Mouse (Mus musculus) neural tube, embryonic 13.5 days (tissue): Measurements from ENCODE around the gene Klk1. TPM values are rescaled to one million over a fixed set of nuclear protein-coding genes. Genes with fewer than 3 reads are reported as not detected.
A peak's percentile ranks its signal among the peaks of the same experiment; 100 is the strongest.

Experiments
- ATAC-seq: fragments of 200-750 bp; cut with Nextera tagmentation; 2 replicates; pipeline ENCODE4 v1.8.0; 2017; ENCODE audit warnings: low read depth, mild to moderate bottlenecking, moderate TSS enrichment, moderate library complexity
- H3K27ac ChIP-seq: fragments of 300-500 bp; sonication (generic); replicated peaks from 2 replicates; pipeline ENCODE4 v1.5.1; 2015; ENCODE audit warnings: moderate library complexity, mild to moderate bottlenecking, inconsistent platforms
- H3K27me3 ChIP-seq: fragments of 300-500 bp; sonication (generic); 2 replicates; pipeline ENCODE4 v1.6.1; 2015; ENCODE audit warnings: mild to moderate bottlenecking, inconsistent platforms
- H3K36me3 ChIP-seq: fragments of 300-500 bp; sonication (generic); 2 replicates; pipeline ENCODE4 v1.6.1; 2015; ENCODE audit warnings: mild to moderate bottlenecking, inconsistent platforms
- H3K4me1 ChIP-seq: fragments of 300-500 bp; sonication (generic); replicated peaks from 2 replicates; pipeline ENCODE4 v1.6.1; 2015; ENCODE audit warnings: inconsistent platforms
- H3K4me2 ChIP-seq: fragments of 300-500 bp; sonication (generic); 2 replicates; pipeline ENCODE4 v1.6.1; 2015; ENCODE audit warnings: inconsistent platforms, mild to moderate bottlenecking, moderate library complexity
- H3K4me3 ChIP-seq: fragments of 300-500 bp; sonication (generic); 2 replicates; pipeline ENCODE4 v1.5.1; 2015; ENCODE audit warnings: mild to moderate bottlenecking, inconsistent platforms
- H3K9ac ChIP-seq: fragments of 300-500 bp; sonication (generic); 2 replicates; pipeline ENCODE4 v1.6.1; 2015; ENCODE audit warnings: moderate library complexity, mild to moderate bottlenecking, inconsistent platforms
- H3K9me3 ChIP-seq: fragments of 300-500 bp; sonication (generic); 2 replicates; pipeline ENCODE4 v1.6.1; 2016; ENCODE audit warnings: inconsistent platforms
- WGBS: fragments of 180-500 bp; shearing (Covaris S2); methylation state at CpG from one replicate; pipeline ENCODE4 v1.1.7; 2015; 5-methylcytosine and 5-hydroxymethylcytosine counted together
- polyA plus RNA-seq: library from polyadenylated mRNA; unstranded; fragments of >200 nt; fragmentation: Nextera tagmentation; extraction: Ambion mirVana; gene quantifications from 2 replicates; pipeline ENCODE4 v1.2.1, GENCODE M21; 2015

Klk1 gene
- polyA plus RNA-seq, 1 experiment from 2014 or later = not detected

DNA sequence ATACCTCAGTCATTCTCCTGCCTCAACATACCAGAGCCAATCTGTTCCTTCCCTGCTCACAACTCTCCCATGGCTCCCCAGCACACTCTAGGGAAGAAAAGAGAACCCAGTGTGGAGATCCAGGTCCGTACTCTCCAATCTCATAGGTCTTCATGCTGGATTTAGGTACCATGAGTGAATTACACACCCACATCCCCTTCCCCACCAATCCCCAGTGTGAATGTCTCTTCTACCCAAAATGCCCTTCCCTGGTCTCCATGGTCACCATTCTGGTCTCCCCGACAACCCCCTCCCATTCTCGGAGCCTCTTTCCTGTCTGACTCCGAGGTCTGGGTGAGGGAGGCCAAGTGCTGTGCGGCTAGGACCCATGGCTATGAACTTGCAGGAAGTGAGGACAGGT lies 36.0 kb downstream of the Klk1 start, which contains the start of gene Gm15517:
TSS of gene Gm15517 (plus strand) at position 301 of the 400 bp plus-strand sequence.
- Histone ChIP-seq H3K9ac (no peak within 1 kb of the TSS), H3K27me3 (peaks cover 35% of the 10 kb centered on the region), H3K27ac (no peak within 1 kb of the TSS), H3K9me3 (no peaks in the 10 kb centered on the region), H3K4me3 (no peak within 1 kb of the TSS), H3K4me1 (peaks cover 8% of the 10 kb centered on the region), H3K4me2 (no peak within 1 kb of the TSS), H3K36me3 (no peaks in the 10 kb centered on the region)
- 60% methylated on average over 5 of the region's 5 CpGs for WGBS
- ATAC-seq = no peak

DNA sequence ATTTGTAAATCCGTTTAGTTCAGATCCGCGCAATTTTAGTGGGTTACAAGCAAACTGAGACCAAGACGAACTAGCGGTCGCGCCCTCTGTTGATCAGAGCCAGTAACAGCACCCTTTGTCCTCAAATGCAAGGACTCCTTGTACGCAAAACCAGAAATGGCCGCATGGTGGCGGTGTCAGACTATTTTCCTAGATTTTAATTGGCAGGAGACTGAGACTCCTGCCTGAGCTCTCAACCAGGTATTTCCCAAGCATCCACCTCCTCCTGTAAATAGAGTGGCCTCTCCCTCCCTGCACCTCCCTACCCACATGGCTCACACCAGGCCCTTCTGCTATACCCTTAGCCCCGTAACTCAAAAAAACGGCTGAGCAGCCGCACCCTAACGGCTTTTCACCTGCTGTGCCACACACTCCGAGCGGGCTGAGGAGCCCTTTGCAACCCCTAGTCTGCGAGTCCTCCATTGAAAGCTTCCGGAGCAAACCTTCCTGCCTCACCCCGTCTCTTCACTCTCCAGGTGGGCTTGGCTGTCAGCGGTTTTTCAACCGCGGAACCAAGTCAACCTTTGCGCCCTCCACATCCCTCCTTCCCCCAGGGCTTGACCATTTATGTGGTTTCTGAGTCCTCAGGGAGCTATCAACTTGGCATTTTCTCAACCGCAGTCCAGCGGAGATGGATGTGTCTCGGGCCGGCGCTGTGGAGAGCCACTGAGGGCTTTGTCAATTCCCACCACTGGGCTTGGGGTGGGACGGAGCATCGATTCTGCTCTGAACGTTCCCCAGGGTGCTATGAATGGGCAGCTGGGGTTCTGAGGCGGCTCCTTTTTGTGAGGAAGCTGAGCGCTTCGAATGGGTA lies 37.9 kb downstream of the Klk1 start:
- ATAC-seq = peak; percentile 85
- Histone ChIP-seq H3K27ac (peak overlapping the region; percentile 76), H3K36me3 (no peaks in the 10 kb centered on the region), H3K27me3 (peaks cover 50% of the 10 kb centered on the region), H3K4me3 (peak overlapping the region; percentile 34), H3K4me2 (peak overlapping the region; percentile 62), H3K9ac (peak overlapping the region; percentile 69), H3K9me3 (no peaks in the 10 kb centered on the region), H3K4me1 (peaks cover 8% of the 10 kb centered on the region)
- WGBS = under 1% methylated on average over 34 of the region's 34 CpGs

DNA sequence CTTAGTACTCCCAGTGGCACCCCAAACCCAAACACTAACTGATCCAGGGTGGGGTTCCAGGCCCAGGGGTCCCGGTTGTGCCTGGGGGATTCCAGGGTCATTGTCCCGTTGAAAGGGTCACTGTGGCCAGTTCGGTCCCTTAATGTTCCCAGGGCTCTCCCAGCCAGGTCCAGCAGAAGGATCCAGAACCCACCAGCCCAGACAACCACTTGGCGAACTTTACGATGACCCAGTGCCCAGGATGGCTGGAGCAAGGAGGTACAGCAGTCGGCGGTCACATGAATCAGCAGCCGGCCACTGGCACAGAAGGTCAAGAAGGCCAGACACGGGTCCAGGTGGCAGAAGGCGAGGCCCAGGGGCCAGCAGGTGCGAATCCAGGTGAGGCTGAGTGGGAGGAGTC lies 43.0 kb downstream of the Klk1 start:
- Histone ChIP-seq H3K9me3 (no peaks in the 10 kb centered on the region), H3K27ac (no peak overlapping the region), H3K9ac (no peak overlapping the region), H3K4me1 (peaks cover 5% of the 10 kb centered on the region), H3K4me2 (no peak overlapping the region), H3K27me3 (peaks cover 45% of the 10 kb centered on the region), H3K36me3 (no peaks in the 10 kb centered on the region), H3K4me3 (no peak overlapping the region)
- WGBS = 80% methylated on average over 11 of the region's 11 CpGs
- no peak for ATAC-seq

DNA sequence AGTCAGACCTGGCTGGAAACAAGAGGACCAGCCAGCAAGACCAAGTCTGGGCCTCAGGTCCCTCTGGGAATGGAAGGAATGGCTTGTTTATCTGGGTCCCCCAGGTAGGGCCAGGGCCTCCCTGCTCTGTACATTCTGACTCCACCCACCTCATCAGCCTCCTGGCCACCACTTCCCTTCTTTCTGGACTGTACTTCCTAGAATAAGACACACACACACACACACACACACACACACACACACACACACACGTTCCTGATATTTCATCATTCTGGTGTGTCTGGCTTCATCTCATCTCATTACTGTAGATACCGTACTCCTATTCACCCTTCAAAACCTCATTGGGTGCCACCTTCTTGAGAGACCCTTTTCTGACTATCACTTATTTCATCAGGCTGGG lies 44.2 kb downstream of the Klk1 start:
- H3K9ac ChIP-seq = no peak overlapping the region
- WGBS = 89% methylated on average over 2 of the region's 2 CpGs
- peaks cover 52% of the 10 kb centered on the region for H3K27me3 ChIP-seq
- H3K27ac ChIP-seq = no peak overlapping the region
- H3K9me3 ChIP-seq = no peaks in the 10 kb centered on the region
- no peak overlapping the region for H3K4me3 ChIP-seq
- H3K4me2 ChIP-seq = no peak overlapping the region
- ATAC-seq = no peak
- no peaks in the 10 kb centered on the region for H3K36me3 ChIP-seq
- H3K4me1 ChIP-seq = no peaks in the 10 kb centered on the region

DNA sequence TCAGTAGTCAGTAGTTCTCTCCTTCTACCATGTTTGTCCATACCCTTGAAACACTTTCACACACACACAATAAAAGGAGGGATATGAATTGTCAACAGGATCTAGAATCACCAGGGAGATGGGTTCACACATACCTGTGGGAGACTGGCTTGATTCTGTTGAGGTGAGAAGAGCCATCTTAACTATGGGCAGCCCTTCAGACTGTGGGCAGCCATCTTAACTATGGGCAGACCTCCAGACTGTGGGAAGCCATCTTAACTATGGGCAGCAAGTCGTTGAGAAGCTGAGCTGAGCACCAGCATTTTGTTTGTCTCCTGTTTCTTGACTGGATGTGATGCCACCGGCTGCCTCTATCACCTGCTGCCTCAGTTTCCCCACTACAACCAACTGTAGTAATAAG lies 46.1 kb downstream of the Klk1 start:
- ATAC-seq = peak; percentile 55; the same call in 1 of the 2 replicates
- Histone ChIP-seq H3K4me1 (no peaks in the 10 kb centered on the region), H3K36me3 (no peaks in the 10 kb centered on the region), H3K4me3 (no peak overlapping the region), H3K9me3 (no peaks in the 10 kb centered on the region), H3K27me3 (peaks cover 39% of the 10 kb centered on the region), H3K27ac (no peak overlapping the region), H3K4me2 (no peak overlapping the region), H3K9ac (no peak overlapping the region)
- WGBS = 80% methylated on average over 2 of the region's 2 CpGs

DNA sequence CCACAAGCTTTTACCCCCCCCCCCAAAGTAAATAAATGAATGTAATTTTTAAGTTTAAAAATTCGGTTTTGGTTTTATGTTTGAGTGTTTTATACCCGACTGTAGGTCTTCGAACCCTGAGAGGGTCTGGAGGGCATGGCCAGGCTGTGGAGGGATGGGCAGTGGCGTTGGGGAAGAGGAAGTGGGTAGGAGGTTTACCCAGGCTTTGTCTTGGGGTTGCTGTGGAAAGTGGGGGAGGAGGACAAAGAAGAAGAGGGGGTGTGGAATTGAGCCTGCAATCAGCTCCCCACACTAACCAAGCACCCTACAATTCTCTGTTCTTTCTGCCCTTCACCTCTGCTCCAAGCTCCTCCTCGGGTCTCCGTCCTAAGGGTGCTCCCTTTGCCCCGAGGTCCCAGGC lies 47.4 kb downstream of the Klk1 start:
- Histone ChIP-seq H3K27ac (no peak overlapping the region), H3K36me3 (no peaks in the 10 kb centered on the region), H3K4me3 (no peak overlapping the region), H3K9ac (no peak overlapping the region), H3K4me1 (no peaks in the 10 kb centered on the region), H3K27me3 (peaks cover 31% of the 10 kb centered on the region), H3K9me3 (no peaks in the 10 kb centered on the region), H3K4me2 (no peak overlapping the region)
- 88% methylated on average over 7 of the region's 7 CpGs for WGBS
- no peak for ATAC-seq

DNA sequence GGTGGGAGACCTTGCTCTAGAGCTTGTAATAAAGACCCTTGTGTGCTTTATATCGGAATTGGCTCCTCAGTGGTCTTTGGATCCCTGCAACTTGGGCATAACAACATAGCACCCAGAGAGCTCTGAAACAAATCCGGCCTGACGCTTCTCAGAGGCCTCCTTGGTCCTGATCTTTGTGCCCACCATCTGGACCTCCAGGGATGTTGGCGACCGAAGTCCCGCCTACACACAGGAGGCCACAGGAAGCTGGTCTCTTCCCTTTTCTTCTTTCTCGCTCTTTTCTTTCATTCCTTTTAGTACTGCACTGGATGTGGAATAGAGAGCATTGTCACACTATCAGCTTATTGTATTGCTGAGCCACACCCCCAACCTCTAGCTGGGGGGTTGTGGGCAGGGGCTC lies 48.3 kb downstream of the Klk1 start:
- Histone ChIP-seq H3K4me3 (no peak overlapping the region), H3K9ac (no peak overlapping the region), H3K4me2 (no peak overlapping the region), H3K4me1 (no peaks in the 10 kb centered on the region), H3K27ac (no peak overlapping the region), H3K36me3 (no peaks in the 10 kb centered on the region), H3K9me3 (no peaks in the 10 kb centered on the region), H3K27me3 (peaks cover 27% of the 10 kb centered on the region)
- 55% methylated on average over 7 of the region's 7 CpGs for WGBS
- ATAC-seq = no peak

DNA sequence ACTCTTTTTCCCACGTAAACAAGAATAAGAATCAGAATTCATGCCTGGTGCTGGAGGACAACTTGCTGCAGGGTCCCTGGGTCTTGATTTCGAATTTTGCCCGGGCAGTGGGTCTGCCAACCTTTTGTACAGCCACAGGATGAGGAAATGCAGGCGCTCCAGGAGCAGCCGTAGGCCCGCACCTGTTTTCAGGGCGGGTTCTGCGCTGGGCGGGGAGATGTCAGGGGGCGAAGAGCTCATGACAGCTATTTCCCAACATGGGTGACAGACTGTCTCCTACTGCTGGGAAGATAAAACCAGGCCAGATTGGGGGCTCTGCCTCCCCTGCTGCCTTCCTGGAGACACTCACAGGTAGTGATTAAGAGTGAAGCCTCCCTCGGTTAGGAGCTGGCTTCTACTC lies 48.9 kb downstream of the Klk1 start:
- H3K4me3 ChIP-seq = no peak overlapping the region
- no peaks in the 10 kb centered on the region for H3K9me3 ChIP-seq
- no peak overlapping the region for H3K4me2 ChIP-seq
- no peak for ATAC-seq
- peaks cover 27% of the 10 kb centered on the region for H3K27me3 ChIP-seq
- 40% methylated on average over 11 of the region's 11 CpGs for WGBS
- no peaks in the 10 kb centered on the region for H3K4me1 ChIP-seq
- no peak overlapping the region for H3K27ac ChIP-seq
- H3K36me3 ChIP-seq = no peaks in the 10 kb centered on the region
- no peak overlapping the region for H3K9ac ChIP-seq

DNA sequence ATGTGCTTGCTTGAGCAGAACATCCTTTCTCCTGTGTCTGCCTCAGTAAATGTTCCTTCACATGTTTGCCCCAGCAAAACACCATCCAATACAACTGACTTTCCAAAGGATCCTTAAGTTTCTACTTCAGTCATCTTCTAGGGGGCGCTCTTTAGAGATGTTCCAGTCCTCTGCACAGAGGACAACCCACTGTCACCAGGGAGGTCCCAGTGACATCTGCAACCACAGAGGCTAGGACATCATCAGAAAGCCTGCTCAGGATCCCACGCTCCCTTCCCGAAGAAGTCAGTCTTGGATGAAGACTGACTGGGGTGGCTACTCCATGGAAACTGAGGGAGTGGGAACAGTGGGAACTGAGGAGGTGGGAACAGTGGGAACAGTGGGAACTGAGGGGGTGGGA lies 50.4 kb downstream of the Klk1 start:
- H3K9me3 ChIP-seq = no peaks in the 10 kb centered on the region
- no peak overlapping the region for H3K4me3 ChIP-seq
- no peak overlapping the region for H3K9ac ChIP-seq
- H3K27me3 ChIP-seq = peaks cover 25% of the 10 kb centered on the region
- H3K36me3 ChIP-seq = no peaks in the 10 kb centered on the region
- WGBS = 79% methylated on average over 3 of the region's 3 CpGs
- no peak overlapping the region for H3K4me2 ChIP-seq
- H3K4me1 ChIP-seq = no peaks in the 10 kb centered on the region
- ATAC-seq = no peak
- H3K27ac ChIP-seq = no peak overlapping the region

DNA sequence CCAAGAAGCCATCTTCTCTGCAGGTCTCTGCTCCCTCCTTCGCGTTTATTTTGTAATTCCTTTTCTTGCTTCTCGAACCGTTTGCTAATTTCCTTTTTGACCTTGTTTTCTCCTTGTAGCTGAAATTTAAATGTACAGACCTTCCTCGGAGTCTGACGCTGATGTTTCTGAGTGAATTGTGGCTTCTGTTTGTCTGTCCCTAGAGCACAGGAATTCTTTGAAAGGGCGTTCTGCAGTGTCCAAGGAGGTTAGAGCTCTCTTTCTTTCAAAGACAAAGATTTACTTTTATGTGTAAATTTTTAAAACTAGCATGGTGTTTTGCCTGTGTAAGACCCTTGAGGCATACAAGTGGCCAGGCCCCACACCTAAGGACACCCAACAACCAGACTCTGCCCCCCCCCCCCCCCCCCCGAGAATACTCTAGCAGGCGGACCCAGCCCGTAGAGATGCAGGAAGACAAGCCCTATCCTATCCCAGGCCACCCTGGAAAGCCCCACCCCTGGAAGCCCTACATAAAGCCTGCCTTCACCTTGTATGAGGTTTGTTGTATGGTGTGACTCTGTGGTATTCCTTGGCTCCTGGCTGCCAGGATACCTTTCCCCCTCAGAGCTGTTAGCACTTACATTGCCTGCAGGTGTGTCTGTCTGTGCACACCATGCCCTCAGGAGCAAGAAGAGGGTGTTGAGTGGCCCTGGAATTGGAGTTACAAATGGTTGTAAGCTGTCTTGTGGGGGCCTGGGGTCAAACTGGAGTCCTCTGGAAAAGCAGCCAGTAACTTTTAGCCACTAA lies 51.5 kb downstream of the Klk1 start:
- Histone ChIP-seq H3K27ac (no peak overlapping the region), H3K27me3 (peaks cover 25% of the 10 kb centered on the region), H3K4me3 (no peak overlapping the region), H3K4me2 (no peak overlapping the region), H3K9ac (no peak overlapping the region), H3K4me1 (no peaks in the 10 kb centered on the region), H3K9me3 (no peaks in the 10 kb centered on the region), H3K36me3 (no peaks in the 10 kb centered on the region)
- WGBS = 64% methylated on average over 10 of the region's 10 CpGs
- ATAC-seq = no peak

DNA sequence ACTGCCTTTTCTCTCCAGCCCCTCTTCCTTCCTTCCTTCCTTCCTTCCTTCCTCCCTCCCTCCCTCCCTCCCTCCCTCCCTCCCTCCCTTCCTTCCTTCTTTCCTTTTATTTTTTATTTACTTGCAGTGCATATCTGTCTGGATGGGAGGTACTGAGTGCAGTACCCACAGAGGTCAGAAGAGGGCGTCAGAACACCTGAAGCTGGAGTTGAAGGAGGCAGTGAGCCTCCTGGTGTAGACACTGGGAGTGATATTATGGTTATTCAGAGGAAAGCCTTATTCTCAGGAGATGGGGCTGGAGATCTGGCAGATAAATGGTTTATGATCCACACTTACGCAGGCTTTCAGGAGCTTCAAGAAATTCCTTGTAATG lies 52.1 kb downstream of the Klk1 start:
- 39% methylated on average over 2 of the region's 2 CpGs for WGBS
- Histone ChIP-seq H3K4me1 (no peaks in the 10 kb centered on the region), H3K9ac (no peak overlapping the region), H3K27ac (no peak overlapping the region), H3K36me3 (no peaks in the 10 kb centered on the region), H3K27me3 (peaks cover 28% of the 10 kb centered on the region), H3K4me2 (no peak overlapping the region), H3K4me3 (no peak overlapping the region), H3K9me3 (no peaks in the 10 kb centered on the region)
- no peak for ATAC-seq
